Mouse (Mus musculus) forelimb bud, embryonic 11.5 days (tissue): ENCODE measurements at regions not wholly inside any gene's neighbourhood (a gene's known extent, or its start where the extent isn't known, plus 50 kb on each side); places are given as distances from the start of the nearest gene placed in this dataset.

ENCODE experiments used
- DNase-seq: peaks from one replicate; pipeline ENCODE4 v3.0.0-alpha.2; 2012; ENCODE audit warnings: low read depth, low spot score

GRCm38 (mm10) chr14:9338220-9338619 lies 672.2 kb upstream of the 4930452B06Rik start:
- no peak for DNase-seq

- DNase-seq = no peak
Measured at GRCm38 (mm10) chr14:9337107-9337506, 671.1 kb upstream of the 4930452B06Rik start.

GRCm38 (mm10) chr14:9331593-9331992 lies 665.6 kb upstream of the 4930452B06Rik start:
- DNase-seq = no peak

- DNase-seq = no peak
Measured at GRCm38 (mm10) chr14:9330767-9331166, 664.7 kb upstream of the 4930452B06Rik start.

- no peak for DNase-seq
Measured at GRCm38 (mm10) chr14:9329839-9330485, 663.9 kb upstream of the 4930452B06Rik start.

GRCm38 (mm10) chr14:9327344-9327743 lies 661.3 kb upstream of the 4930452B06Rik start:
- no peak for DNase-seq

GRCm38 (mm10) chr14:9319842-9320241 lies 653.8 kb upstream of the 4930452B06Rik start:
- no peak for DNase-seq

GRCm38 (mm10) chr14:9318796-9319465 lies 652.9 kb upstream of the 4930452B06Rik start:
- no peak for DNase-seq

GRCm38 (mm10) chr14:9315224-9315623 lies 649.2 kb upstream of the 4930452B06Rik start:
- DNase-seq = no peak

- no peak for DNase-seq
Measured at GRCm38 (mm10) chr14:9296145-9296544, 630.1 kb upstream of the 4930452B06Rik start.

- no peak for DNase-seq
Measured at GRCm38 (mm10) chr14:9294555-9294954, 628.5 kb upstream of the 4930452B06Rik start.

GRCm38 (mm10) chr14:9288103-9288502 lies 622.1 kb upstream of the 4930452B06Rik start:
- DNase-seq = no peak

- no peak for DNase-seq
Measured at GRCm38 (mm10) chr14:9285606-9286002, 619.6 kb upstream of the 4930452B06Rik start.

- no peak for DNase-seq
Measured at GRCm38 (mm10) chr14:9284976-9285605, 619.1 kb upstream of the 4930452B06Rik start.

- DNase-seq = no peak
Measured at GRCm38 (mm10) chr14:9267282-9268091, 601.4 kb upstream of the 4930452B06Rik start.

GRCm38 (mm10) chr14:9252017-9252416 lies 586.0 kb upstream of the 4930452B06Rik start:
- DNase-seq = no peak

GRCm38 (mm10) chr14:9245266-9245665 lies 579.2 kb upstream of the 4930452B06Rik start:
- no peak for DNase-seq

- no peak for DNase-seq
Measured at GRCm38 (mm10) chr14:9243336-9243735, 577.3 kb upstream of the 4930452B06Rik start.

GRCm38 (mm10) chr14:9242118-9242517 lies 576.1 kb upstream of the 4930452B06Rik start:
- DNase-seq = no peak

- DNase-seq = no peak
Measured at GRCm38 (mm10) chr14:9227670-9228069, 561.6 kb upstream of the 4930452B06Rik start.

GRCm38 (mm10) chr14:9200246-9200645 lies 534.2 kb upstream of the 4930452B06Rik start:
- DNase-seq = no peak
